Mouse (Mus musculus) frontal cortex, adult (tissue): ENCODE measurements at regions not wholly inside any gene's neighbourhood (a gene's known extent, or its start where the extent isn't known, plus 50 kb on each side); places are given as distances from the start of the nearest gene placed in this dataset.
A peak's percentile ranks its signal among the peaks of the same experiment; 100 is the strongest.

Source experiments
- ATAC-seq: cut with Nextera tagmentation; 2 replicates; pipeline ENCODE4 v1.9.2; 2017; ENCODE audit warnings: mild to moderate bottlenecking, moderate library complexity, mixed read lengths; ENCODE audit not compliant: low TSS enrichment

DNA sequence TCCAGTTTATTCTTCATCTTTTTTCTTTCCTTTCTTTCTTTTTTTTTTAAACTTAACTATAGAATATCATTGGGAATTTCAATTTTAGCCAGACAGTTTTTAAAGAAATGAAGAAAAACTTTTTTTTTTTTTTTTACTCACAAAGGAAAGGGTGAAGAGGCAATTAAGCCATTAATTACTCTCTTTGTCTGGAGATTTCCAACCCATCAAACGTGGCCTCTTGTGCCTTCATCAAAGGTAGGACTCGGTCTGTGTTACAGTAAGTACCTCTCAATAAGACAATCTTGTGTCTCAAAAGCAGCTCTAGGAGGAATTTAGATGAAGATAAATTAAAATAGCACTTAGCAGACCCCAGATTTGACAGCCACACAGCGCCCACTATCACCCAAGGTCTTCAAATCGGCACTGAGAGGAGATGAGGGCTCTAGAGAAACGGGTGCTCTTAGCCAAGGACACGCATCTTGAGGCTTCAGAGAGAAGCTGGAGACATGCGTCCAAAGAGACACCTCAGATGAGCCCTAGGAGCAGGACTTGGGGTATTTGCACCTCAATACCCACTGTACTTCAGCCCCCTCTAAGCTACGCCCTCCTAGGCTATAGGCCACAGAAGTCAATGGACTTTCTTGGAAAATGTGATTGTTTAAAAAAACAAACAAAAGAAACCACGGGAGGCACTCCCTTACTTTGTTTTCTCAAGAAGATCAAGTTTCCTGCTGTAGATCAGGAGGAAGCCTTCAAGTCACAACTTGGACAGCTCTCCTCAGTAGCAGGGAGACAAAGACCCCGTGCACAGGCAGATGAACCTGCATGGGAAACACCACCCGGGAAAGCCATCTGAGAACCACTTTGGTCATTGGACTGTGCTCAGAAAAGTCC is 176.8 kb upstream of the Spred2 start:
- ATAC-seq: no peak

DNA sequence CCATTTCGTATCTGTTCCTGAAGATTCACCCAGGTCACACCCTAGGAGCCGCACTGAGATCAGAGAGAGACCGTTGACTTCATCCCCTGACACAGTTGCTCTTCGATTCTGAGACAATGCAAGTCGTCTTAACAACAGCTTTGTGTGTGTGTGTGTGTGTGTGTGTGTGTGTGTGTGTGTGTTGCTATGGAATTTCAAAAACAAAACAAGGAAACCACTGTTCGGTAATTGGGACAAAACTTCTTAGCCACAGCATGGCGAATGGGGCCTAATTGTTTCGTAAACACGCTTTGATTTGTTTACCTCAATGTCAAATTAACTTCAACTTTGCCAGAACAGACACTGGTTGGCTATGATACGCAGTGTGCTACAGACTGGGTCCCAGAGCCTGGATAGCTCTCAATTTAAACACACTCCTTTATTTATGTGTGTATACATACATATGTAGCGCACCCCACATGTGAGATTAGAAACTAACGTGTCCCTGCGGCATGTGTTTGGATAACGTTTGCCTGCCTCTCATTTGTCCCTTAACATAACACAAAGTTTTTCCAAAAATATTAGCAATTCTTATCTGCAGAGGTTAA is 176.1 kb upstream of the Spred2 start:
- ATAC-seq: no peak

DNA sequence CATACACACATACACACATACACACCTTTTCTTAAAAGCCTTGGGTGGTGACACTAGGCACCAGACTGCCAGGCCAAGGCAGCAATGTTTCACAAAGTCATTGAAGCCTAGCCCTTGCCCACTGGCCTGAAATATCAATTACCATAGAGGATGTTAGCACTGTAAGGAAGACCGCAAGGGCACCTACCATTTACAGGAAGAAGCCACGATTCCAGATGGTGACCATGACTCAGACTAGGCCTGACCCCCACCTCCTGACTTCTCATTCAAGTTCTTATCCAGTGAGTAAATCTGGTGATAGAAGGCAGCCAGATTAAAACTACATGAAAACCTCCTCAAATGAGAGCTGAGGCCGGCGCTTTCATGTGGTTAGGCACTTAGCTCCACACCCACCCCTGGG is 165.3 kb upstream of the Spred2 start:
- no peak for ATAC-seq

DNA sequence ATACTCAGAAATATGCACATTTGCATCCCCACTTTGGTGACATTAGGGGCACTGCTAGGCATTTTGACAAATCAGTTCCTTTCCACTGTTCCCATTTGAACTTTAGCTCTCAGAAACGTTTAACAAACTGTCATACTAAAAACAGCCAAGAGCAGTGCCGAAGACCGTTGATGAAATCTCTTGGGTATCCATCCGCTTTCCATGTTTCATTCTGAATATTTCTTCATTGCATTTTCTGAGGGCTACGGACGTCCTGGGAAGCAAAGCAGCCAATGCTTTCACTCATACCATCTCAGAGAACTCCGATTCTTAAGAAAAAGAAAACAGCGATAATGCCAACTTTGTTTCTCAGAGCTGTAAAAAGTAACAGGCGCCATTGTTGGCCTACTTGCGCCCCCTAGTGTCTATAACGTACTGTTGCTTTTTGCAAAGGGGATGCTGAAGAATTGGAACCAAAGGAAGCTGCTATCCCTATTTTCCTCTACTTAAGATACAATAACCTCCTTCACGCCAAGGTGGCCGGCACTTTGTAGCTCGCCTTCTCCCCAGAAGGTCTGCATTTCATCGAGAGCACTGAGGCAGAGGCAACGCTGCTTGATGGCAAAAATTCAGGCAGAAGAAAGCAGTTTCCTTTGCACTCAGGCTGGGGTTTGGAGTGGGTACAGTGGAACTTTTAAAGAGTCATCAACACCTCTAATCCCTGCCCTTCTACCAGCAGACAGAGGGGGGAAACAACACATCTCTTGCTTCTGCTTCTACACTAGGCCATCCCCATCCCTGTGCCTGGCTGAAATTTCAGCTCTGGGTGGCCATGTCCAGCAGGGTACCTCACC is 163.1 kb upstream of the Spred2 start:
- peak; percentile 92 for ATAC-seq

DNA sequence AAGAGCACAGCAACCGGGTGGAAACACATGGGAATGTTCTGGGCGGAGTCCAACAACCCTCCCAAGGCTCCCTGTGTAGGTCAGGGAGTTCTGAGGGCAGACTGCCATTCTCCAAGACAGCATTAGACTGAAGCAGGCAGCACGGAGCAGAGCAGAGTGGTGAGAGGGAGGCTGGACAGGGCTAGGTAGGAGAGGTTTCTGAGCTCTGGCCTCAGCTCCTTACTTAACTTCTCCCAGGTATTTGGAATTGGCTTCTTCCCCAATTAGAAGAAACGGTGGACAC is 162.5 kb upstream of the Spred2 start:
- ATAC-seq: no peak

DNA sequence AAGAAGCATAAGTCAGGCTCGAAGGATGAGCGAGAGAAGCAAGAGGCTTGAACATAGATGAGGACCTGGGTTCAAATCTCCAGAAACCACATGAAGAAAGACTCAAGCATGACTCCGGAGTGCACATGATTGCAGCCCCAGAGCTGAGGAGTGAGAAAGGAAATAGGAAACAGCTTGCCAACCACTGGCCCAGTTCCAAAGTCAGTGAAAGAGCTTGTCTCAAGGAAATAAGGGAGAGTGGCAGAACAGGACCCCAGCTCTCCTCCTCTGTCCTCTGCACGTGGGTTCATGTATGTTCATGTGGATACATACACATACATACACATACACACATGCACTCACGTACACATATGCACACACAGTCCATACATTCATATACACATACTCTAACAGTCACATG is 156.9 kb upstream of the Spred2 start:
- ATAC-seq: no peak

DNA sequence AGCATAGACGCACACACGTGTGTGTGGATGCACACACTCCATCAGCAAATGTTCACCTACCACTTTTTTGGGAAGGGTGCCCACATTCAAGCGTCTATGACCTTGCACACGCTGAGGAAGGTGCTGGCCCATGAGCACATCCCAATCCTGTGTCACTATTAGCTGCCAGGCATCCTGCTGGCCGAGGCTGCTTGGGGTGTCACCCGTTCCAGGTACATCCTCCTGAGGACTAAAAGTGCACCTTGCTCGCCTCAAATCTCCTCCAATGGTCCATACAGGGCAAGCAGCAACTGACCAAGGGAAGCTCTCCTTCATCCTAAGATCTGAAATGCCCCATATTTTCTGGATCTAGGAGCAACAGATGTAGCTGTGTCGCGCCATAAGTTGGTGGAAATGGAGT is 156.3 kb upstream of the Spred2 start:
- ATAC-seq: no peak

DNA sequence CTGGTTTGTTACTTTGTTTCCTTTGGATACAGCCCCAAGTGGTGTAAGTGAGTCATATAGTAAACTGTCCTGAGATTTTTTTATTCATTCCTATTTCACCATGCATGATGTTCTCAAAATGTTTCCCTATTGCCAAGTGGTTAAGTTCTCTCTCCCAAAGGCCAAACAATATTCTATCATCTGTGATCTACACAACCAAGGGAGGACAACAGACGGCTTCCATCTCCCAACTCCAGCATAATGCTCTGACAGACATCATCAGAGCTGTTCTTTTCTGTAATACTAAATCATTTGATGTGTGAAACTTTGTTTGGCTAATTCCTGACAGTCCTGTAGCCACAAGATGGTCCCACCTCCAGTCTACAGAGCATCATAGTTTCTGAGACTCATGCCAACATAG is 155.2 kb upstream of the Spred2 start:
- ATAC-seq: no peak

DNA sequence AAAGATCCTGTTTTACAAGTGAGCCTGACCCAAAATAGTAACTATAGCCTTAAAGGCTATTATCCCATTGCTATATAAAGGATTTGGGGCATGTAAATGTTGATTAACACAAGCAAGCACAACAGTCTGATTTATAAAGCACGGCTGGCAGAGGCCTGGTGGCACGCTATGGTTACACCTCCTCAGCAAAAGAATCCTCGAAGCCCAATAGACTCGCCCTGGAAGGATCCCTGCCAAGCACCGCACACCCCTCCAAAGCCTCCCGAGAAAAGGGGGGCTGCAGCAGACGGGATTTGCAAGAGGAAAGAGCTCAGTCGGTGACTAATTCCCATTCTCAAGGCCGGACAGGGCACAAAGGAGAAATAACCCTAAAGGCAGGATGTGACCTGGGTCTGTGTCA is 150.2 kb upstream of the Spred2 start:
- no peak for ATAC-seq

DNA sequence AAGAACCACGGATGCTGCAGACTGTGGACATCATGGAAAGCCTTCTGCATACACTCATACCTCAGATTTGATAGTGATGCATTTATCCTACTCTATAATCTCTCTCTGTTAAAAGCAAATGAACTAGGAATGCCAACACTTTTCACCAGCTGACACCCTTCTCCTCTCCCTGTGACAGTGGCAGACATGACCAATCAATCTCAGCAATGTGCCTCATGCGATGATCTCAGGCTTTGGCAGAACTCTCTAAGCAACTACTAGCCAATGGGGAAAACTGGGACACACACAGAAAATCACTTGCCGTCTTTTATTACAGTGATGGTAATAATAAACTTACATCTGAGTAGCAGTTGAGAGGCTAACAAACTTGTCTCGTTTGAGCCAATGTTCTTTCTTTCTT is 148.4 kb upstream of the Spred2 start:
- ATAC-seq: no peak

DNA sequence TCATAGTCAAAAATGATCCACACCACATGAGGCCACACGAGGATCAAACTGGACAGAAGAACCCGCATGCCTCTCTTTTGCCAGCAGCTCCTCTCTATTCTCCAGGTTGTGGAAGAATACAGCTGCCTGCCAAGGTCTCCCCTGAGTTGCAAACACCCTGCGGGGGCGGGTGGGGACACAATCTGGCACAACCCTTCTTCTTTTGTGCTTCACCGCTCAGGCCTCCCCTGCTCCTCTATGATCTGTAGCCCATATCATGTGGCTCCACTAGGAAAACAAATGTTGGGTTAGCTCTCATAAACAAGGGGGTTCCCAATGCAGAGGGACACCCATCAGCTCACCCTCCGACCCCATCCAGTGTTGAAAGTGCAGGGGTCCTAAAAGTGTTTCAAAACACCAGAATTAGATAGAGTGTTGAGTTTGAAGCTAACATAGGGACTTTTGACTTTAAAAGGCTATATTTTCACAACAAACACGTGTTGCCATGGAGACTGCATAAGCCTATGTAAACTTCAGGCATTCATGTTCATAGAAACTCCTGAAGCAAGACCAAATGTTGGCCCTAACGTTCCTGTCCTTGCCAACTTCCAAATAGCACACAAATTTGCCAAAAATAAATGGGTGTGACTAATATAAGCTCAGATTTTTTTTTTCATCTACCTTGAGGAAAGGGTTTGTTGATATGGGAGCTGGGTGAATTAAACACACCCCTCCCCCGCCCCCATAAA is 147.5 kb upstream of the Spred2 start:
- ATAC-seq: no peak

DNA sequence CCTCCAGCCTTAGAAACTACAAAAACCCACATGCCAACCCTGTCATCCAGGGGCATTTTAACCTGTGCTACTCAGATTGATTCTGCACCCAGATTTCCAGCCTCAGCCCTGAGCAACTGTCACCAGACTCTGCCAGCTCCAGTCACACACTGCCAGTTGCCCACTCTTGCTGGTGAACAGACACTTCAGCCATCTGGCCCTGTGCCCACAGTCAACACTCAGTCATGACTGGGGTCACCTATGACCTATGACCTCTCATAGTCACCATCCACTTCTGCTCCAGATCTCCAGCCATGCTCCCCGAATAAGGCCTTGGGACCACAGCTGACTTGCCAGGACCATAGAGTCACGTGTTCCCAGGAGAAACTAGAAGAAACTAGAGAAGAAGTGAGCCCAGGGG is 146.0 kb upstream of the Spred2 start:
- ATAC-seq: no peak

DNA sequence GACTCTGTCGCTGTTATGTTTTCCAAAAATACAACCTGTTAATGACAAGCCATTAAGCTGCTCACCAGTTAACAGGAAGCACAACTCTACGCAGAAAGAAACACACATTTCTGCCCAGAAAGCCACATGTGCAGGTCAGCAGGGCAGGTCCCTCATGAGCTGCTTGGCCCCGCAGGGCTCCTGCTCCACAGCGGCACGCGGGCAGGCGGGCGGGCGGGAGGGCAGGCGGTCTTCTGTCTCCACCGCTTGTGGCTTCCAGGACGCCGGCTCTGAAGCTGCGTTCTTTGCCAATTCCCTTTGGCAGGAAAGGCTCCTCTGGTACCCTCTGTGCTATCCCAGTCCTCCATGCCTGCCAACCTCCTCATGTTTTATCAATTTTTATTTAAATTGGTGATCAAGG is 139.1 kb upstream of the Spred2 start:
- no peak for ATAC-seq

DNA sequence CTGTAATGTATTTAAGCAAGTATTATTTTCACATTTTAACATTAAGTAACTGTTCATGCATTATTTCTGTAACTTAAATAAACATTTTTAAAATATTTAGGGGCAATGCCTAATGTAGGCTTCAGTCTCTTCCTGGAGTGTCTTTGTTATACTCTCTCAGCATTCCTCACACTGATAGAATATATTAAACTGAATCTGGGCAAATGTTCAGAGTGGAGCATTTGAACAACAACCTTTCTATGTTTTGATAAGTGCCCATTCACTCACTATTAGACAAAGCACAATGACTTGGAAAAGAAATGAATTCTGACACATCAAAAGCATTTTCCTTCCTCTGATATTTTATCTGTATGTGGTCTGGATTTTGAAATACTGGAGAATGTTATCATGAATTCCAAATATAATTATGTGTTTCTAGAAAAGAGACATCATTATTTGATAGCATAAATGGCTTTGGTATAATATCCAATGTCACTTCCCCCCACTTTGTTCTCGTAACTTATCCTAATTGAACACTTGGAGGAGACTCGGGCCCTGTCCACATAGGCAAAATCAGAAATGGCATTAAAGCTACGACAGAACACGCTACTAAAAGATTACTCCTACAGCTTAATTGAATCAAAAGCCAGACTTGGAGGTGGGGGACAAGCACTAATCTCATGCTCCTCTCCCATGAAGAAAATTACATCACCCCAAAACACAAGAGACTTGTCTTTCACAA is 127.1 kb upstream of the Spred2 start:
- ATAC-seq: peak; percentile 34; the same call in 1 of the 2 replicates

DNA sequence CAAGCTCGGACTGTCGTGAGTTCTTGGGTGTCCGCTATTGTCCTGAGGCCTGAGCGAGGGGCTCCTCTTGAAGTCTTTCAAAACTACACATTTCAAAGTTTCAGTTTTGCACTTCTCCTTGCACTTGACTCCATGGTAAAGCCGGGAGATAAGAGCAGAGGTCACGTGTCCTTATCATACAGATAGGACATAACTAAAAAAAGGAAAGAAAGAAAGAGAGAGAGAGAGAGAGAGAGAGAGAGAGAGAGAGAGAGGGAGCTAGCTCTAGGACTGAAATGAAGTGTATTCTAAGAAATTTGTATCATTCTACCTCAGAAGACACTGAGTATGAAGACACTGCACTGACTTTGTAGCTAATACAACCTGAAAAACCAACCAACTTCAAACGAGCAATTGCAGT is 114.8 kb upstream of the Spred2 start:
- no peak for ATAC-seq

DNA sequence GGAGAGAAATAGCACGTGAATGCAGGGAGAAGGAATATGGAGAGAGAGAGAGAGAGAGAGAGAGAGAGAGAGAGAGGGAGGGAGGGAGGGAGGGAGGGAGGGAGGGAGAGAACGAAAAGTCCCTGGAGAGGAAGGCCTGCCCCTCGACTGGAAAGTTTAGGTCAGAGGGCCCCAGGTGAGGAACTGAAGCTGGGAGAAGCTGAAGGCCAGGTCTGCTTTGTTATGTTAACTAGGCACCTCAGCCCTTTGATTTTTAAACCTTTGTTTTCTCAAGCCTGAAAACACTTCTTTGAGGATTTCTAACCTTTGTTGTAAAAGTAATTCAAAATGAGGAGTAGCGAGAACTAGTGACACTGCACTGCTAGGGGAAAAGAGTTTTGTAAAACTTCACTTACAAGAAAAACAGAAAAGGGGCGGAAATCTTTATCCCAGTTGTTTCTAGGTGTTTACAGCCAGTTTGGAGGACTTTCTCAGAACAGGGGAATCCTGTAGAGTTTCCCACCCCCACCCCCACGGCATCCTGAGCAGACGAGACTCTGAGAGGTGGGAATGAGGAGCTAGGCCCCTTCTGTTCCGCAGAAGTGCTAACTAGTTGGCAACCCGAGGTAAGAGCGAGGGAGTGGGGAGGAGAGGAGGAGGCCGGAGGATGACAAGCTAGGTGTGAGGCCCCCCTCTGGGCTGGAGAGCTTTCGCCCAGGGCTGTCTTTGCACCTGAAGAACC is 112.7 kb upstream of the Spred2 start:
- no peak for ATAC-seq

DNA sequence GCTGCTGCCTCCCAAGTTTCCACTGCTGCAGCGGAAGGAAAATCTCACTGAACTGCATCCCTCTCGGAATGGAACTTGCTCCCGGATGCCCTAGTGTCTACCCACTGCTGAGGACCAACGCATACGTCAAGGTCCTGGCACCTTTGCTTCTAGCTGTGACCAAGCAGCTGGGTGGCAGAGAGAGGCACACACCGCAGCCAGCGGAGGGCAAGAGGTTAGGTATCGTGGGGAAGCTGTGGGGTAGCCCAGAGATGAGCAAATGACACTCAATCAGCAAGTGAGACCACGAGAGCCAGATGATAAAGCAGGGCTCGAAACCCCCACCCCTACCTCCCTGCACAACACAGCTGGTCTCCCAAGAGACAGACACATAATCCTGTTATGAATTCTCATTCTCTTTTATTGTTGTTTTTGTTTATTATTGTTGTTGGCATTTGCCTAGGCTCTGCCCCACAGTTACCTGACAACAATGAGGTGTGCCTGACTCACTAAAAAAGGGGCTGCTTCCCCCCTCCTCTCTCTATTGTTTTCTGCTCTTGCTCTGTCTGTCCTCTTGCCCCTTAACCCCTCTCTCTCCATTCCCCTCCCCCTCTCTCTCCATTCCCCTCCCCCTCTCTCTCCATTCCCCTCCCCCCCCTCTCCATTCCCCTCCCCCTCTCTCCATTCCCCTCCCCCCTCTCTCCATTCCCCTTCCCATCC is 112.0 kb upstream of the Spred2 start:
- ATAC-seq: no peak

DNA sequence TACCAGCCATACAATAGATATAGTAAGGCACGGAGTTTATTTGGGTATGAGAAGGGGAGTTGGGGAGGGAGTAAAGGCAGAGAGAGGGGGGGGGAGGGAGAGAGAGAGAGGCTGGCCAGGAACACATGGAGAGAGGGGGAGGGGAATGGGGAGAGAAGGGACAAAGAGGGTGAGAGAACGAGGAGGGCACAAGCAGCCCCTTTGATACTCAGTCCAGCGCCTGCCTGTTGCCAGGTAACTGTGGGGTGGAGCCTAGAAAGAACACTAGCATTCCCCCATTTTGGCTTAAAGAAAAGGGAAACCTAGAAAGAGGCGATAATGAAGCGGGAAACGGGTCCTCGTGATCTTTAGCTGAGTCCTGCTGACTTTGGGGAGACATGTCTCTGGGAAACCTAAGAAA is 110.6 kb upstream of the Spred2 start:
- no peak for ATAC-seq

DNA sequence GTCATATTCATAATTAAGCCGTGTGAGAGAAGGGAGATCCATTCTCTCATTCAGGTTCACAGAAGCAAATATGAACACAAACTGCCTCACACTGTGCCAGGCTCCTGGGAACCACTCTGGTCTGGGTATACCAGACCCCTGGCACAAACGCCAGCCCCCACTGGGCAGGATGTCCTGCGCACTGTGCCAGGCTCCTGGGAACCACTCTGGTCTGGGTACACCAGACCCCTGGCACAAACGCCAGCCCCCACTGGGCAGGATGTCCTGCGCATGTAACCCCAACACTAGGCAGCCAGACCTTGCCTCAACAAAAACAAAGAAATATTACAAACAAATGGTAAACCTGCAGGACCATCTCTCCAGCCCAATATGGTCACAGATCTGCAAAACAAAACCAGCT is 101.2 kb upstream of the Spred2 start:
- ATAC-seq: no peak

DNA sequence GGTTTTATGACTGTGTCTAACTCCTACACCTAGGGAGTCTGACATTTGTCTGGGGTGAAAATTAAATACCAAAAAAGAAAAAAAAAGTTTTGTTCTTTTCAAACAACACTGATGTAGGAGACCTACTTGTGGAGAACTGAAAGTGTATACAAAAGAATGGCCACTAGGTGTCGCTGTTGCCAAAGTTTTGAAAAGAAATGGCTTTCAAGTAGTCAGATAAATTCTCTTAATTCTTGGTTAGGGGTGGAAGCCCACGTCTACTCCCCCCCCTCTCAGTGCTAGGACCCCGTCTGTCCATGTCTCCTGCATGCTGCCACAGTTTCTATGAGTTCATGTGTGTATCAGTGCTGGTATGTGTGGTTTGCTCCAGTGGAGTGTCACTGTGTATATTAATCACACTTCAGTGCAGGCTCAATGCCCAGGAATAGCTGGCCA is 100.7 kb upstream of the Spred2 start:
- ATAC-seq: peak; percentile 70
